Mouse (Mus musculus) limb, embryonic 12.5 days (tissue): ENCODE results near the gene 4833439L19Rik. TPM values are rescaled to one million over a fixed set of nuclear protein-coding genes. Genes with fewer than 3 reads are reported as not detected.

Source experiments
- ATAC-seq: fragments of 200-750 bp; cut with Nextera tagmentation; 2 replicates; pipeline ENCODE4 v1.8.0; 2017; ENCODE audit warnings: low read depth, moderate TSS enrichment; ENCODE audit not compliant: insufficient number of reproducible peaks, insufficient read depth, low FRiP score, low TSS enrichment
- H3K27ac ChIP-seq: fragments of 300-500 bp; sonication (generic); 2 replicates; pipeline ENCODE4 v1.5.1; 2016; ENCODE audit warnings: mild to moderate bottlenecking, moderate library complexity
- H3K27me3 ChIP-seq: fragments of 300-500 bp; sonication (generic); 2 replicates; pipeline ENCODE4 v1.6.1; 2016; ENCODE audit warnings: mild to moderate bottlenecking, moderate library complexity
- H3K36me3 ChIP-seq: fragments of 300-500 bp; sonication (generic); 2 replicates; pipeline ENCODE4 v1.6.1; 2016; ENCODE audit warnings: mild to moderate bottlenecking, moderate library complexity
- H3K4me1 ChIP-seq: fragments of 300-500 bp; sonication (generic); replicated peaks from 2 replicates; pipeline ENCODE4 v1.6.1; 2016
- H3K4me2 ChIP-seq: fragments of 300-500 bp; sonication (generic); 2 replicates; pipeline ENCODE4 v1.6.1; 2016; ENCODE audit warnings: mild to moderate bottlenecking, moderate library complexity
- H3K4me3 ChIP-seq: fragments of 300-500 bp; sonication (generic); replicated peaks from 2 replicates; pipeline ENCODE4 v1.5.1; 2016; ENCODE audit warnings: mild to moderate bottlenecking
- H3K9ac ChIP-seq: fragments of 300-500 bp; sonication (generic); replicated peaks from 2 replicates; pipeline ENCODE4 v1.6.1; 2016; ENCODE audit warnings: mild to moderate bottlenecking, moderate library complexity
- H3K9me3 ChIP-seq: fragments of 300-500 bp; sonication (generic); 2 replicates; pipeline ENCODE4 v1.6.1; 2016; ENCODE audit warnings: mild to moderate bottlenecking, moderate library complexity
- WGBS: fragments of 180-500 bp; shearing (Covaris S2); methylation state at CpG from one replicate; pipeline ENCODE4 v1.1.7; 2016; 5-methylcytosine and 5-hydroxymethylcytosine counted together
- polyA plus RNA-seq: library from polyadenylated mRNA; unstranded; fragments of >200 nt; fragmentation: Nextera tagmentation; extraction: Ambion mirVana; gene quantifications from 2 replicates; pipeline ENCODE4 v1.2.1, GENCODE M21; 2016

The 4833439L19Rik gene
- polyA plus RNA-seq, 1 experiment from 2014 or later = 151 TPM

DNA sequence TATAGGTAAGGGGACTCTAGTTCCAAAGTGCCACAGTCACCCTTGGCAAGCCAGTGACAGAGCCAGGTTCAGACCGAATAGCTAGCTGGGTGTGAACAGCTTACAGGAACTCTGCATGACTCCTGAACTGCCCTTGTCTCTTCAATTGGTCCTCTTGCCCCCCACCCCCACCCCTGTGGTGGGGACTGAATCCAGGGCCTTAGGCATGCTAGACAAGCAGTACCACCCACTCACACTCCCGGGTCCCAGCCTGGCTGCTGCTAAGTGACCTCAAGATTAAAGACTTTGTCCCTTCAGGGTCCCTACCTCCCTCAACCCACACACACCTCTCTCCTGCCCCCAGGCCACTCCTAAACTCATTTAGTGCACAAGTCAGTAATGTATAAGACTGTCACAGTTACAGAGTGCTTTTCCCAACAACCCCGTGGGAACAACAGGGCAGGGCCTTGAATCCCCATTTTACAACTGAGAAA, 37.4 kb upstream of the 4833439L19Rik start:
- 0 out of 2 replicates have a peak, but pooled peaks have one; percentile 38 for ATAC-seq
- Histone ChIP-seq H3K4me3 (no peak overlapping the region), H3K36me3 (peaks cover 19% of the 10 kb centered on the region), H3K27me3 (no peaks in the 10 kb centered on the region), H3K9me3 (no peaks in the 10 kb centered on the region), H3K4me2 (peak overlapping the region; percentile 15; the same call in 1 of the 2 replicates), H3K4me1 (peaks cover 30% of the 10 kb centered on the region), H3K9ac (0 out of 2 replicates have a peak overlapping the region, but pooled peaks have one; percentile 12), H3K27ac (peak overlapping the region; percentile 45; the same call in 1 of the 2 replicates)
- 14% methylated on average over 3 of the region's 3 CpGs for WGBS

DNA sequence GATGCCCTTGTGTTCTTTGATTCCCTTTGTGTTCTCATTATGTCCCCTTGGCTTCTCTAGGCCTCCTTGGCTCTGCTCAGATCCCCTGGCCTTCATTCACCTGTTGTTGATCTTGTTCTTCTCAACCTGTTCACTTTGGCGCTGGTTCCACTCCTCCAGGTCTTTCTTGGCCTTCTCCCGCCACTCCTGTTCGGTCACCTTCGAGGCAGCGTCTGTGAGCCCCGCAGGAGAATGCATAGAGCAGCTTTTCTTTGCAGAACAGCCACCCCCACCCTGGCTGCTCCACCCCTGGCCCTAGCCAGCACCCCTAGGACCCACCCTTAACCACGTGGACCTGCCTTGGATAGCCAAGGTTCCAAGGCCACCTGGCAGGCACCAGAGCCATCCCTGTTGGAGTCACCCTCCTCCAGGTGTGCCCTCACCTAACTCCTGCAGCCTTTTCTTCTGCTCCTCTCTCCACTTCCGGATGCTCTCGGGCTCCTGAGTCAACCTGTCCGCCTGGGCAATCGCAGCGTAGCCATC, 33.4 kb upstream of the 4833439L19Rik start:
- no peaks in the 10 kb centered on the region for H3K27me3 ChIP-seq
- 89% methylated on average over 12 of the region's 12 CpGs for WGBS
- no peak for ATAC-seq
- H3K4me3 ChIP-seq = no peak overlapping the region
- H3K36me3 ChIP-seq = peaks cover 25% of the 10 kb centered on the region
- no peaks in the 10 kb centered on the region for H3K9me3 ChIP-seq
- H3K4me2 ChIP-seq = no peak overlapping the region
- no peak overlapping the region for H3K27ac ChIP-seq
- no peak overlapping the region for H3K9ac ChIP-seq
- H3K4me1 ChIP-seq = peaks cover 19% of the 10 kb centered on the region

DNA sequence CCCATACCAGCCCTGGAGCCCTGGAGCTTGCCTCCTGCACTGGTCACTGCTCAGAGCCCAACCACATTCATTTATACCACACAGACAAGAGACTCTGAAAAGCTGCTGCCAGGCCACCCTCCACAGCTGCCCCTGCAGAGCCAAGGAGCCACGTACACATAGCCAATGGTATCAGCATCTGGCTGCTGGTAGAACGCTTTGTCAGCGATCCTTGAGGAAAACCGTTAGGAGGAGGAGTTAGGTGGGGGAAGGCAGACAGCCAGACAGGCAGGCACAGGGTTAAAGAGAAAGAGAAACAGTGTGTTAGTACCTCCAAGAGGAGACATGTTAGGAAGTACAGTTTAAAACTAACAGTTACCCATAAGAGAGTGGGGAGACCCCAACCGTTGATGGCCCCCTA, 31.6 kb upstream of the 4833439L19Rik start:
- H3K27ac ChIP-seq = no peak overlapping the region
- H3K9ac ChIP-seq = no peak overlapping the region
- H3K36me3 ChIP-seq = peaks cover 29% of the 10 kb centered on the region
- 70% methylated on average over 5 of the region's 5 CpGs for WGBS
- ATAC-seq = no peak
- H3K4me3 ChIP-seq = no peak overlapping the region
- no peaks in the 10 kb centered on the region for H3K9me3 ChIP-seq
- peaks cover 1% of the 10 kb centered on the region for H3K4me1 ChIP-seq
- no peaks in the 10 kb centered on the region for H3K27me3 ChIP-seq
- no peak overlapping the region for H3K4me2 ChIP-seq

DNA sequence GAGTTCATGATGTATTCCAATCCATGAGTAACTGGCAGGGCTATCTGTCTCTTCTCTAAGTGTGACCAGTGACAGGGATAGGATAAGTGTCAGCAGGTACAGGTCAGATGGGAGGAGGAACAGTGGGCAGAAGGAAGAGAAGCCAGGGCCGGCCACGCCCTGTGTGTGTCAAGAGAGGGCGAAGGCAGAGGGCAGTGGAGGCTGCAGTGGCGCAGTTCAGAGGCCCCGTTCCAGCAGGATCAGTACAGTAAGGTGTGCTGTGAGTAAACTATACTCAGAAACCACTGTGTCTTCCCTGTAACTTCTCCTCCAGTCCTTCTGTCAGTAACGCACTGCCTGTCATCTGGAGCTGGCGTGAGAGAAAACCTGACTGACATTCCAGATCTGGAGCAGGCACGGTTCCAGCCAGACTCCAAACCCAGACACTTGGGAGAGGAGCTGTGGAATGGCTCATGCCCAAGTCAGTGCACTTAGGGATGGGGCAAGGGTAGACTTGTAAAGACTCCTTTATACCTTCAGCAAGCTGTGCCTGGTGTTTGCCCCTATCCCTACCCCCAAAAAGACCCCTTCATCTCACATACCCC, 31.0 kb upstream of the 4833439L19Rik start:
- H3K9me3 ChIP-seq = no peaks in the 10 kb centered on the region
- H3K36me3 ChIP-seq = peaks cover 29% of the 10 kb centered on the region
- no peak overlapping the region for H3K27ac ChIP-seq
- no peak overlapping the region for H3K4me3 ChIP-seq
- no peak overlapping the region for H3K4me2 ChIP-seq
- H3K4me1 ChIP-seq = peaks cover 7% of the 10 kb centered on the region
- ATAC-seq = no peak
- no peak overlapping the region for H3K9ac ChIP-seq
- no peaks in the 10 kb centered on the region for H3K27me3 ChIP-seq
- 82% methylated on average over 8 of the region's 8 CpGs for WGBS

DNA sequence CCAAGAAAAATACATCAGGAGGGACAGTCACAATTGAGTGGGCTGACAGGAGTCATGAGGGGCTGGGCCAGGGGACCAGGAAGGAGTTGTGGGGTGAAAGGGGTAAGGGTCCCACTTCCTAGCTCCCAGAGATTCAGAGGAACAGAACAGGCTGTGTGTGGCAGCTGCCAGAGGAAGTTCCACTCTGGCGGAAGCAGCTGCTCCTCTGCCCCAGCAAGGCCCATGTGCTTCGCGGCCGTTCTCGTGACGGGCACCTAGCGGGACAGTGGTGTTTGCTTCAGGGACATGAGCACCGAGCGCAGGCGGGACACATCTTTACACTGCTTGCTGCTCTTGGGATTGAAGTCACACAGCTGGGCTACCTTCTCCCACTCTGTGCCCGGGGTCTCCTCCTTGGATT, 28.4 kb upstream of the 4833439L19Rik start:
- 86% methylated on average over 11 of the region's 11 CpGs for WGBS
- no peak overlapping the region for H3K27ac ChIP-seq
- H3K27me3 ChIP-seq = no peaks in the 10 kb centered on the region
- ATAC-seq = no peak
- peaks cover 11% of the 10 kb centered on the region for H3K4me1 ChIP-seq
- H3K36me3 ChIP-seq = peaks cover 20% of the 10 kb centered on the region
- H3K4me2 ChIP-seq = no peak overlapping the region
- H3K4me3 ChIP-seq = no peak overlapping the region
- no peak overlapping the region for H3K9ac ChIP-seq
- no peaks in the 10 kb centered on the region for H3K9me3 ChIP-seq

DNA sequence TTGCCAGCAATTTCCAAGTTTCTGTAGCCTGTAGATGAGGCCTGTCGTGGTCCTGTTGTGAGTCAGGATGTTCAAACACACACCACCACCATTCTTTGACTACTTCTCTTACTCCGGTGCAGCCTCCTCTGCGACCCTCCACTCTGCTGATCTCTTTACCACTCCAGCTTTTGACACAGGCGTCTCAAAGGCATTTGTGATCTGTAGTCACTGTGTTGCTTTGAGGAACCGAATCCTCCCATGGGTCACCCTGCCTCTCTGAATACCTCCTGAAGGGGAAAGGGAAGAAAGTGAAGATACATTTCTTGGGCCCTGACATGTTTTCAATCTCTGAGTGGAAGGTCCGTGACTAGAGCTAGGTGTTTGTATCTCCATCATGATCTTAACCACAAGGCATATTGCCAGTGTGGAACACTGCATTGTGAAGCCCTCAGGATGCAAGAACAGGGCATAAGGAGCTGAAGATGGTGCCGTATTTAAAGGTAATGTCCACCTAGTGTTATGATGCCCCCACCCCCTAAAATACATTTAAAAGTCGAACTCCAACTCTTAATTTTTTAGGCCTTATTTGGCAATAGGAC, 26.6 kb upstream of the 4833439L19Rik start:
- no peak for ATAC-seq
- H3K36me3 ChIP-seq = peaks cover 25% of the 10 kb centered on the region
- H3K4me2 ChIP-seq = 0 out of 2 replicates have a peak overlapping the region, but pooled peaks have one; percentile 77
- no peaks in the 10 kb centered on the region for H3K27me3 ChIP-seq
- WGBS = 86% methylated on average over 8 of the region's 8 CpGs
- no peak overlapping the region for H3K27ac ChIP-seq
- H3K4me3 ChIP-seq = no peak overlapping the region
- H3K9ac ChIP-seq = no peak overlapping the region
- peaks cover 11% of the 10 kb centered on the region for H3K4me1 ChIP-seq
- H3K9me3 ChIP-seq = no peaks in the 10 kb centered on the region

DNA sequence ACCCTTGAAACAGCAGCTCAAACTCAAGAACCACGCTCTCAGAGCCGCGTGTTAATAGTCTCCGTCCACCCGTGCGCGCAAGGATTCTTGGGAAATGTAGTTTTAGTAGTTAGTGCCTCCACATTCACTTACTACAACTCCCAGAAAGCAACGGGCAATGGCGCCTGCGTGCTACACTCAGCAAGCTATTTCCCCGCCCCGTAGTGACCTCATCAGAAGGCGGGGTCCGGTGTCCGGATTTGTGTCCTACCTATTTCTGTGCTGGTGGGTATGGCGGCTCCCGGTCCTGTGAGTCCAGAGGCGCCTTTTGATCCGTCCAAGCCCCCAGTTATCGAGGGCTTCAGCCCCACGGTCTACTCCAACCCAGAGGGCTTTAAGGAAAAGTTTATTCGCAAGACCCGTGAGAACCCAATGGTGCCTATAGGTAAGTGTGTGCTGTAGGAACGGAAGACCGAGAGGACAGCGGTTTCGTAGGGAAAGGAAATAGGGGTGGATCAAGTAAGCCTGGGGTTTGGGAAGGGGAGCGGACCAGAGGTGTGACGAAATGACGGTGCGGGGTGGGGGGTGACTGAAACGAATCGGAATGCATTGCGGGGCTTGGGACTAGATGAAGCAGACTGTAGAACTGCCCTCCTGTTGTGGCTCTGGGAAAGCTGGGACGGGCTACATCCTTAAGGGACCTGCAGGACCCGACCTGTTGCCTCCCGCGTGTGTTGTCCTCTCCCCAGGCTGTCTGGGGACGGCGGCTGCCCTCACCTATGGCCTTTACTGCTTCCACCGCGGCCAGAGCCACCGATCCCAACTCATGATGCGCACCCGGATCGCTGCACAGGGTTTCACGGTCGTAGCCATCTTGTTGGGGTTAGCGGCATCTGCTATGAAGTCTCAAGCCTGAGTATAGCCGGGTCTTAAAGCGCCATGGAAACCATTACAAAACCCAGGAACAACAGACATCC, 25.0 kb upstream of the 4833439L19Rik start, which contains the start of the genes Nop16 and Higd2a:
TSS of gene Nop16 (minus strand) at position 95 of the 956 bp plus-strand sequence.
TSS of gene Higd2a (plus strand) at position 212 of the 956 bp plus-strand sequence.
- Histone ChIP-seq H3K27ac (peak within 1 kb of the TSS; percentile 89), H3K9me3 (no peaks in the 10 kb centered on the region), H3K4me1 (peaks cover 11% of the 10 kb centered on the region), H3K27me3 (no peaks in the 10 kb centered on the region), H3K36me3 (peaks cover 40% of the 10 kb centered on the region), H3K4me3 (peak within 1 kb of the TSS; percentile 82), H3K4me2 (peak within 1 kb of the TSS; percentile 77), H3K9ac (peak within 1 kb of the TSS; percentile 84)
- WGBS = under 1% methylated on average over 51 of the region's 51 CpGs
- ATAC-seq = peak; percentile 96

DNA sequence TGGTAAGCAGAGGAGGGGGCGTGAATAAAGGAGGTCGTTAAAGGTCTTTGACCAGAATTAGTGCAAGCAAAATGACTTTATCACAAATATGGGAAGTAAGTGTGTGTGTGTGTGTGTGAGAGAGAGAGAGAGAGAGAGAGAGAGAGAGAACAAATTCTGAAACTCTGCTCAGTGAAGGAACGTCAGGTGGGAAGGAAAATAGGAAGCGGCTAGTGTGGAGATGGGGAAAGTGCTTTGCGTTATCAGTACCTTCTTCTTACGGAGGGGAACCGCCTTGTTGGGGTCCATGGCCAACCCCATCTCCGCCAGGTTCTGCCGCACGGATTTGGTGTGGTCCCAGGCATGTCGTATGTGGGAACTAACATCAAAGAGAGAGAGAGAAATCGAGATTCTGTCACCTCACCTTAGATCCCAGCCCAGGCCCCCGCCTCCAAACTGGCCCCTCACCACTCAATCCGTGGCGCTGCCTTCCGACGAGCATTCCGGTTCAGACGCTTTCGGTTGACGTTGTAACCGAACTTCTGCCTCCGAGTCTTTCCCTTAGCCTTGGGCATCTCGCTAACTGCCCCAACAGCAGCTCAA, 24.3 kb upstream of the 4833439L19Rik start:
- 3% methylated on average over 24 of the region's 24 CpGs for WGBS
- H3K4me2 ChIP-seq = peak overlapping the region; percentile 69
- H3K4me3 ChIP-seq = peak overlapping the region; percentile 82
- peak; percentile 17; the same call in 1 of the 2 replicates for ATAC-seq
- peaks cover 48% of the 10 kb centered on the region for H3K36me3 ChIP-seq
- H3K27me3 ChIP-seq = no peaks in the 10 kb centered on the region
- no peaks in the 10 kb centered on the region for H3K9me3 ChIP-seq
- peak overlapping the region; percentile 66 for H3K27ac ChIP-seq
- peak overlapping the region; percentile 68 for H3K9ac ChIP-seq
- H3K4me1 ChIP-seq = peaks cover 11% of the 10 kb centered on the region

DNA sequence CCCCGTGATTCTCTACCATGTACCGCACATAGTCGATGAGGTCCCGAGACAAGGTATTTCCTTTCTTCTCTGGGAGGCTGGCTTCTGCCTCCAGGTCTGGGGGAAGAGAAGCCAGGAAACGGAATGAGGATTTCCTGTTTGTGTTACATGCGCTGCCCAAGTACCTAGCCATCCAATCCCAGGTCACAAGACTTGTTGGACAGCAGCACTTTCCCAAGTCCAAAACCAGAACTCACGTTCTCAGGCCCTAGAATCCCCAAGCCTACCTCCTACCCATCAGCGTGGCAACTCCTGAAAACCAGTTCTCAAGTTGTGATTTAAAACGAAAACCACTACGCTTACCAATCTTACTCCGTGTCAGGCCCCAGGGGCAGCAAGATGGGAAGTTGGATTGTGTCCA, 20.6 kb upstream of the 4833439L19Rik start:
- Histone ChIP-seq H3K4me3 (no peak overlapping the region), H3K27ac (no peak overlapping the region), H3K4me1 (no peaks in the 10 kb centered on the region; the same call in 1 of the 2 replicates), H3K27me3 (no peaks in the 10 kb centered on the region), H3K36me3 (peaks cover 78% of the 10 kb centered on the region), H3K9ac (no peak overlapping the region), H3K4me2 (no peak overlapping the region), H3K9me3 (no peaks in the 10 kb centered on the region)
- 91% methylated on average over 11 of the region's 11 CpGs for WGBS
- no peak for ATAC-seq

DNA sequence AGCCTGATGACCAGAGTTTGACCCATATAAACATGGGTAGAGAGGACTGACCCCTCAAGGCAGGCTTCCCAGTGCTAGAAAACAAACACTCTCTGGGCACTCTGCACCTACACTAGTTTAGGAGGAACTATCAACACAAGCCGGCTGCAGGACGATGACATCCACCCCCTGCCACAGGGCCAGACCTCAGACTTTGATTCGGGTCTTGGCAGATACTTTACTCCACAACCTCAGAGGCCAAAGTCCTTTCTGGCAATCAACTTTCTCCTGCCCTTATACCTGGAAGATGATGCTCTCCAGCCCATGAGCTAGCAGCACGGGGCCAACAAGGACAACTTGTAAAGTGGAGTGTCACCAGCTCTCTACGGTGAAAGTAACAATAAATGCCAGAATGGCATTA, 17.6 kb upstream of the 4833439L19Rik start:
- no peak overlapping the region for H3K4me3 ChIP-seq
- H3K4me1 ChIP-seq = no peaks in the 10 kb centered on the region
- H3K27me3 ChIP-seq = no peaks in the 10 kb centered on the region
- WGBS = 89% methylated on average over 5 of the region's 5 CpGs
- no peak overlapping the region for H3K9ac ChIP-seq
- ATAC-seq = no peak
- H3K36me3 ChIP-seq = peaks cover 99% of the 10 kb centered on the region
- no peak overlapping the region for H3K4me2 ChIP-seq
- H3K27ac ChIP-seq = no peak overlapping the region
- no peaks in the 10 kb centered on the region for H3K9me3 ChIP-seq
